Mouse (Mus musculus) lung, embryonic 16.5 days (tissue): Measurements from ENCODE around the gene Gga3. TPM values are rescaled to one million over a fixed set of nuclear protein-coding genes. Genes with fewer than 3 reads are reported as not detected.
A peak's percentile ranks its signal among the peaks of the same experiment; 100 is the strongest.

Source experiments
- ATAC-seq: fragments of 200-750 bp; cut with Nextera tagmentation; 2 replicates; pipeline ENCODE4 v1.8.0; 2017; ENCODE audit warnings: low read depth, mild to moderate bottlenecking, moderate library complexity
- H3K27ac ChIP-seq: fragments of 300-500 bp; sonication (generic); 2 replicates; pipeline ENCODE4 v1.5.1; 2014; ENCODE audit warnings: mild to moderate bottlenecking, control low read depth, low read length
- H3K27me3 ChIP-seq: fragments of 300-500 bp; sonication (generic); 2 replicates; pipeline ENCODE4 v1.6.1; 2014; ENCODE audit warnings: low read depth, low read length, mixed read lengths; ENCODE audit not compliant: control insufficient read depth, insufficient read depth
- H3K36me3 ChIP-seq: fragments of 300-500 bp; sonication (generic); 2 replicates; pipeline ENCODE4 v1.6.1; 2014; ENCODE audit warnings: low read length; ENCODE audit not compliant: control insufficient read depth, insufficient read depth
- H3K4me1 ChIP-seq: fragments of 300-500 bp; sonication (generic); replicated peaks from 2 replicates; pipeline ENCODE4 v1.6.1; 2014; ENCODE audit warnings: low read length, mixed read lengths; ENCODE audit not compliant: control insufficient read depth, insufficient read depth
- H3K4me2 ChIP-seq: fragments of 300-500 bp; sonication (generic); 2 replicates; pipeline ENCODE4 v1.6.1; 2014; ENCODE audit warnings: low read depth, low read length, control low read depth
- H3K4me3 ChIP-seq: fragments of 300-500 bp; sonication (generic); 2 replicates; pipeline ENCODE4 v1.5.1; 2014; ENCODE audit warnings: mild to moderate bottlenecking, low read length, control low read depth
- H3K9ac ChIP-seq: fragments of 300-500 bp; sonication (generic); 2 replicates; pipeline ENCODE4 v1.6.1; 2014; ENCODE audit warnings: low read length, control low read depth
- H3K9me3 ChIP-seq: fragments of 300-500 bp; sonication (generic); 2 replicates; pipeline ENCODE4 v1.6.1; 2016; ENCODE audit warnings: low read length; ENCODE audit not compliant: control insufficient read depth
- WGBS: fragments of 180-500 bp; shearing (Covaris S2); extraction: QIAGEN DNeasy Blood & Tissue Kit; methylation state at CpG from one replicate; pipeline ENCODE4 v1.1.7; 2014; 5-methylcytosine and 5-hydroxymethylcytosine counted together
- polyA plus RNA-seq: library from polyadenylated mRNA; unstranded; fragments of >200 nt; fragmentation: Nextera tagmentation; extraction: Ambion mirVana; gene quantifications from 2 replicates; pipeline ENCODE4 v1.2.1, GENCODE M21; 2015

Gga3 gene
- polyA plus RNA-seq, 1 experiment from 2014 or later = 25.4 TPM

GRCm38 (mm10) chr11:115642705-115643104 lies 38.9 kb upstream of the Gga3 start:
- no peak overlapping the region for H3K4me2 ChIP-seq
- no peak overlapping the region for H3K9ac ChIP-seq
- no peaks in the 10 kb centered on the region for H3K9me3 ChIP-seq
- H3K36me3 ChIP-seq = peaks cover 8% of the 10 kb centered on the region
- no peak overlapping the region for H3K4me3 ChIP-seq
- H3K4me1 ChIP-seq = no peaks in the 10 kb centered on the region
- no peaks in the 10 kb centered on the region for H3K27me3 ChIP-seq
- ATAC-seq = no peak
- 90% methylated on average over 2 of the region's 2 CpGs for WGBS
- no peak overlapping the region for H3K27ac ChIP-seq

- Histone ChIP-seq H3K4me1 (no peaks in the 10 kb centered on the region), H3K27ac (no peak overlapping the region), H3K4me2 (no peak overlapping the region), H3K27me3 (no peaks in the 10 kb centered on the region), H3K9ac (no peak overlapping the region), H3K4me3 (no peak overlapping the region), H3K9me3 (no peaks in the 10 kb centered on the region), H3K36me3 (peaks cover 7% of the 10 kb centered on the region)
- ATAC-seq = no peak
- 89% methylated on average over 4 of the region's 4 CpGs for WGBS
Measured at GRCm38 (mm10) chr11:115641664-115642036, 37.8 kb upstream of the Gga3 start.

- no peaks in the 10 kb centered on the region for H3K9me3 ChIP-seq
- WGBS = 57% methylated on average over 14 of the region's 14 CpGs
- no peaks in the 10 kb centered on the region for H3K27me3 ChIP-seq
- no peak overlapping the region for H3K9ac ChIP-seq
- no peak overlapping the region for H3K4me2 ChIP-seq
- H3K4me3 ChIP-seq = no peak overlapping the region
- no peaks in the 10 kb centered on the region for H3K4me1 ChIP-seq
- no peak overlapping the region for H3K27ac ChIP-seq
- H3K36me3 ChIP-seq = peaks cover 4% of the 10 kb centered on the region
- ATAC-seq = no peak
Measured at GRCm38 (mm10) chr11:115640978-115641663, 37.3 kb upstream of the Gga3 start.

GRCm38 (mm10) chr11:115640311-115640828 lies 36.5 kb upstream of the Gga3 start:
- Histone ChIP-seq H3K27me3 (no peaks in the 10 kb centered on the region), H3K4me3 (no peak overlapping the region), H3K9me3 (no peaks in the 10 kb centered on the region), H3K36me3 (peaks cover 4% of the 10 kb centered on the region; the same call in 1 of the 2 replicates), H3K4me2 (no peak overlapping the region), H3K9ac (no peak overlapping the region), H3K27ac (no peak overlapping the region), H3K4me1 (no peaks in the 10 kb centered on the region)
- 81% methylated on average over 3 of the region's 4 CpGs for WGBS
- ATAC-seq = no peak

- 64% methylated on average over 4 of the region's 4 CpGs for WGBS
Measured at GRCm38 (mm10) chr11:115639540-115639939, 35.7 kb upstream of the Gga3 start.

GRCm38 (mm10) chr11:115638498-115639409 lies 34.9 kb upstream of the Gga3 start:
- Histone ChIP-seq H3K4me2 (no peak overlapping the region), H3K4me3 (no peak overlapping the region), H3K9me3 (no peaks in the 10 kb centered on the region), H3K27me3 (no peaks in the 10 kb centered on the region), H3K36me3 (no peaks in the 10 kb centered on the region), H3K27ac (no peak overlapping the region), H3K9ac (no peak overlapping the region), H3K4me1 (no peaks in the 10 kb centered on the region)
- 57% methylated on average over 5 of the region's 5 CpGs for WGBS
- ATAC-seq = peak; percentile 62

More at GRCm38 (mm10) chr11:115639540-115639939, 35.7 kb upstream of the Gga3 start:
- Histone ChIP-seq H3K4me3 (no peak overlapping the region), H3K4me2 (no peak overlapping the region), H3K9me3 (no peaks in the 10 kb centered on the region), H3K27ac (no peak overlapping the region), H3K27me3 (no peaks in the 10 kb centered on the region), H3K36me3 (peaks cover 4% of the 10 kb centered on the region; the same call in 1 of the 2 replicates), H3K9ac (no peak overlapping the region), H3K4me1 (no peaks in the 10 kb centered on the region)
- ATAC-seq = no peak

- H3K27ac ChIP-seq = no peak overlapping the region
- no peaks in the 10 kb centered on the region for H3K4me1 ChIP-seq
- no peak overlapping the region for H3K4me3 ChIP-seq
- no peaks in the 10 kb centered on the region for H3K27me3 ChIP-seq
- no peak overlapping the region for H3K9ac ChIP-seq
- no peaks in the 10 kb centered on the region for H3K36me3 ChIP-seq
- no peaks in the 10 kb centered on the region for H3K9me3 ChIP-seq
- no peak for ATAC-seq
- no peak overlapping the region for H3K4me2 ChIP-seq
- 51% methylated on average over 3 of the region's 3 CpGs for WGBS
Measured at GRCm38 (mm10) chr11:115636960-115637359, 33.1 kb upstream of the Gga3 start.

- Histone ChIP-seq H3K9ac (no peak overlapping the region), H3K4me3 (no peak overlapping the region), H3K27ac (no peak overlapping the region), H3K4me2 (no peak overlapping the region), H3K4me1 (no peaks in the 10 kb centered on the region), H3K36me3 (no peaks in the 10 kb centered on the region), H3K27me3 (no peaks in the 10 kb centered on the region), H3K9me3 (no peaks in the 10 kb centered on the region)
- 66% methylated on average over 8 of the region's 8 CpGs for WGBS
- no peak for ATAC-seq
Measured at GRCm38 (mm10) chr11:115635484-115635883, 31.6 kb upstream of the Gga3 start.

- H3K4me1 ChIP-seq = no peaks in the 10 kb centered on the region
- H3K9me3 ChIP-seq = no peaks in the 10 kb centered on the region
- no peak overlapping the region for H3K4me3 ChIP-seq
- no peaks in the 10 kb centered on the region for H3K36me3 ChIP-seq
- H3K9ac ChIP-seq = no peak overlapping the region
- no peak overlapping the region for H3K4me2 ChIP-seq
- H3K27me3 ChIP-seq = no peaks in the 10 kb centered on the region
- WGBS = 83% methylated on average over 8 of the region's 8 CpGs
- no peak overlapping the region for H3K27ac ChIP-seq
- no peak for ATAC-seq
Measured at GRCm38 (mm10) chr11:115635041-115635440, 31.2 kb upstream of the Gga3 start.
